Mouse (Mus musculus) erythroblast, embryonic 14.5 days (primary cell): Measurements from ENCODE around the gene Dst.

ENCODE experiments used
- GATA1 ChIP-seq: IDR thresholded peaks from 2 replicates; pipeline ENCODE4 v1.6.1; 2012; ENCODE audit warnings: low read length, inconsistent platforms, mixed read lengths
- TAL1 ChIP-seq: IDR thresholded peaks from 3 replicates; pipeline ENCODE4 v1.6.1; 2012; ENCODE audit warnings: low read length, inconsistent platforms, mixed read lengths

- TF ChIP-seq GATA1 (no peak), TAL1 (no peak)
Observed at GRCm38 (mm10) chr1:34125148-34125547, 217.1 kb downstream of the Dst start.
